Mouse (Mus musculus): ENCODE measurements around the gene Amz1.

Gene Amz1

DNA sequence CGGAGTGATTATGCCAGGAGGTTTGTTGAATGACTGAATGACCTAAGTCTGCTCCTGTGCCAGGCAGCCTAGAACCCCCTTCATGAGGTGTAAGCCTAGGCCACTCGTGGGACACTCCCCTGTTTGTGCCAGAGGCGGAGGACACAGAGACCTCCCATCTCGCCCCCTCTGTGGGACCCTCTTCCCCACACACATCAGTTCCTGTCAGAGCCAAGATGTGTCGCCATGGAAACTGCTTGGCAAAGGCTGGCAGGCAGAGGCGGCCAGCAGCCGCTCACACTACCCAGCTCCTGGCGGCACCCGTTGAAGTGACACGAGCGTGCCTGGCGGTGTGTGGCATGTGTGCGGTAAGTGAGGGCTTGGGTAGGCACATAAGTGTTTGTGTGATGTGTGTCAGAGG lies at the start of gene Amz1:
TSS of gene Amz1 (plus strand) at position 306 of the 400 bp plus-strand sequence.
- TF ChIP-seq GATA4 (IDR thresholded peaks at IDR 0.05; ENCODE audit: insufficient replicate concordance, low read length), result no peak

DNA sequence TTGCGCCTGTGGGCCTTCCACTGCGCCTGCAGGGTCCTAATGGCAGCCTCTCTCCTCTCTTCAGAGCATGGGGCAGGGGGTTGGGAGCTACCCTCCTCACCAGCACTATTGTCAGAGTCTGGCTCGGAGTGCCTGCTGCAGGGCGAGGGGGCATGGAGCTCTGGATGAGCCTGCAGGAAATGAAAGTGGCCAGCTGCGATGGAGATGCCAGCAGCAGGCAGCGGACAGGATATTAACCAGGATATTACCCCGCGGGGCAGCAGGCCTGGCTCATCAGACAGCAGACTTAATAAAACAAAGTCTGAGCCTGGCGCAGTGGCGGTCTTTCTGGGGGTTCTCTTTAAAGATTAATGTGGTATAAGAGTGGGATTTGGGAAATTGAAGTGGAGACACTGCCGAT lies 48.8 kb upstream of the Amz1 start:
- TF ChIP-seq GATA4 (IDR thresholded peaks at IDR 0.05; ENCODE audit: insufficient replicate concordance, low read length), result no peak

DNA sequence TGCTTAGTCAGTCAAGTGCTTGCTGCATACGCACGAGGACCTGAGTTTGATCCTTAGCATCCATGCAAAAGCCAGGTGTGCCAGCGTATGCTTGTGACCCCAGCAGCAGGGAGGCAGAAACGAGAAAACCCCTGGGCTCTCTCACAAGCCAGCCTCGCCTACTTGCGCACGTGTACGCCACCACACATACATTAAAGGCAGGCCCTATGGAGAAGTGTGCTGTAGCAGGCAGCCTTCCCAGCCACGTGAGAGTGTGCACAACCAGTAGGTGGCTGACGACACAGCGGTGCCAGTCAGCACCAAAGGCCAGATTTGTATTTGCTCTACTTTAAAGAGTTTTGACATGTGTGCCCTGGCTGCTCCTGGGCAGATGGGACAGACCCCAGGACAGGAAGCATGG lies 48.3 kb upstream of the Amz1 start:
- TF ChIP-seq GATA4 (IDR thresholded peaks at IDR 0.05; ENCODE audit: insufficient replicate concordance, low read length), result no peak

DNA sequence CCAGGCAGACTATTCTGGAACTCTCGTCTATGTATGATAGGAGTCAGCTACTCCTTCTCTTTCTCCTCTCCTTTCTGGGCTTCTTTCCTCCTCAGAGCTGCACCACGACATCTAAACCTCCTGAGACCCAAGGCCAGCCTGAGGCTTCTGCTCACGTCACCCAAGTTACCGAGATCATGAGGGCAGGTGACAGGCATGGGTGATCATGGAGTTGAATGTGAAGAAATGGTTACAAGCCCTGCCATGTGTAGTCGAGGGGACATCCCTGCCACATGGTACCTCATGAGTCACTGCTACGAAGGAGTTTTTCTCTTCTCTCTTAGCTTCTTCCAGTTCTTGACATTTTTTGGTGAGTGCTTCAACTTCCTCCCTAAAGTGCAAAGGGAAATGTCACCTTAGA lies 46.8 kb upstream of the Amz1 start:
- no peak for TF ChIP-seq GATA4 (IDR thresholded peaks at IDR 0.05; ENCODE audit: insufficient replicate concordance, low read length)

DNA sequence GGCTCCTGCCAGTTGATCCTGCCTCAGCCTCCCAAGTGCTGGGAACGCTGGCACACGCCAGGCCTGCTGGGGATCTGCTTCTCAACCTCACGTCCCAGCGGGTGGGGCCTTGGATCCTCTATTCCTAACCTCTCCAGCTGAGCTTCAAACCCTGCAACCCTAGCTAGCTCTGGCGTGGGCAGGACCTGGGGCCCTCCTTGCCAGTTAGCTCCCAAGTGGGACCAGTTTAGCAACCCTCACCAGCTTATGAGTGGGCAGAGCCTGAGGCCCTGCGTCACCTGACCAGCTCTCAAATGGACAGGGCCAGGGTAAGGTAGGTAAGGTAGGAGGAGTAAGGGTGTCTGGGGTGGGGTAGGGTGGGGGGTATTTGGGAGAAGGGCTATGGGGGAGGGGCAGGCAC lies 43.9 kb upstream of the Amz1 start:
- no peak for TF ChIP-seq GATA4 (IDR thresholded peaks at IDR 0.05; ENCODE audit: insufficient replicate concordance, low read length)

DNA sequence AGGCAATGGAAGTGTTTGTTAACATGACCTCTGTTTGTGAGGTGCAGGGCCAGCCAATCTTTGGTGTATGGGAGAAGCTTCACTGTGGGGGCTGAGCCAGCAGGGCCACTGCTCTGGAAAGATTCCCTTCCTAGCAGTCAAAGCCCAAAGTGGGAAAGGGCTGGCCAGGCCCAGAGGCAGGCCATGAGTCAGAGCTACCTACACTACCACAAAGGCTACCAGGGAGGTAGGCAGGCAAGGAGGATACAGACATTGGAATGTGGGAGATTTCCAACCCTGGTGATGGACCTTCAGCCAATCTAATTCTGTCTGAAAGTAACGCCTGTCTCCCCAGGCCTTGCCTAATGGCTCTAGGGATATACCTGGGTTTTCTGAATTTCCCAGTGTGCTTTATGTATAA lies 43.0 kb upstream of the Amz1 start:
- TF ChIP-seq GATA4 (IDR thresholded peaks at IDR 0.05; ENCODE audit: insufficient replicate concordance, low read length), result no peak

DNA sequence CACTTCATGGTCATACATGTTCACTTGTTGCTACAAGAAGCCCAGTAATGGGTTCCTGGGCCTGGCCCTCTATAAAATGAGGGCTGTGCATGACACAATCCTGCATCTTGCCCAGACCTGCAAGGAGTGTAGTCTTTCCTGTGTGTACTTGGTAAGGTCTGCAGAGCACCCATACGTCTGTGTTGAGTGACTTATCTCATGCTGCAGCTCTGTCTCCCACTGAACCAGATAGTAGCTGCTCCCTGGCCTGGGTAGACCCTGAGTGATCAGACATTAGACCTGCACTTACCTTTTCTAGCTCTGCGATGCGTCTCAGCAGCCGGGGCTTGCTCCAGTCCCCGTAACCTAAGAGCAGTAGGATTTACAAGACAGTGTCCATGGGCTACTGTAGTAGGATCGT lies 41.8 kb upstream of the Amz1 start:
- no peak for TF ChIP-seq GATA4 (IDR thresholded peaks at IDR 0.05; ENCODE audit: insufficient replicate concordance, low read length)

DNA sequence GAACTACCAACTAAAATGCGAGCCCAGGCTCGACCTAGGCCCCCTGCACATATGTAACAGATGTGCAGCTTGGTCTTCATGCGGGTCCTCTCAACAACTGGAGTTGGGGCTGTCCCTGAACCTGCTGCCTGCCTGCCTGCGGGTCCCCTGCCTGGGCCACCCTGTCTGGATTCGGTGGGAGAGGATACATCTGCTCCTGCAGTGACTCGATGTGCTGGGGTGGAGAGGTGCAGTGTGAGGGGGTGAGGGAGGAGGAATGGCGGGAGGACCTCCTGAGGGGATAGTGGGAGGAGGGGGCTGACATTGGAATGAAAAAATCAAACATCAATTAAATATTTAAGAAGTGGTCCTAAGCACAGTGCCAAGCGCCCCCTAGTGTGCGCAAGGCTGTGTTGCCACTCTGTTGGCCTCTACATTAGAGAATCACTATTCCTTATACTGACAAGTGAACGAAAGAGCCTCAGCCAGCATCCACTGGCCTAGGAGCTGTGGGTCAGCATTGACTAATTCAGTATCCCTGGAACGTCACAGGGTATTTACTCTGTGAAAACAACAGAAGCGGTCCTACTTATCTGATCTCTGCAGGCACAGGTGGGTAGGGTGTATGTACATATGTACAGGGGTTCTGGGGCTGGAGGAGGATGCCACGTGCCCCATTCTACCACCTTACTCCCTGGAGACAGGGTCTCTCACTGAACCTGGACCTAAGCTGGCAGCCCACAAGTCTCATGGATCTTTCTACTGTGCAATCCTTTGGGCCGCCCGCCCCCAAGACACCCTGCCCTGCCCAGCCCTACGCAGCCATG lies 39.4 kb upstream of the Amz1 start:
- TF ChIP-seq GATA4 (IDR thresholded peaks at IDR 0.05; ENCODE audit: insufficient replicate concordance, low read length), result no peak

DNA sequence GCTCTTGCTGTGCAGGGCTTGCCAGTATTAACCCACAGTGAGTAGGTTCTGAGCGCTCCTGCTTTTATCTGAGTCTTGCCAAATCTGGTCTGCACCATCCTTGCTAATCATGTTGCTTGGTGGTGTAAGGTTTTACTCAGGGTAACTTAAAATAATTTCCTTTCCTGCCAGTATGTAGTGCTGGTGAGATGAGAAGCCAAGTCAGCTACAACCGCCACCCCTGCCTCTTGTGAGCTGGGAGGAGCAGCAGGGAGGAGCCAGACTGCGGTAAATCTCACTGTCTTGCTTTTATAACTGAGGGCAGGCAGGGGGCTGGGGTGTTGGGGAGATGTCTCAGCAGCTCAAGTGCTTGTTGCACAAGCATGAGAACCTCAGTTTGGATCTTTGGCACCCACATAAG lies 35.5 kb upstream of the Amz1 start:
- TF ChIP-seq GATA4 (IDR thresholded peaks at IDR 0.05; ENCODE audit: insufficient replicate concordance, low read length), result no peak

DNA sequence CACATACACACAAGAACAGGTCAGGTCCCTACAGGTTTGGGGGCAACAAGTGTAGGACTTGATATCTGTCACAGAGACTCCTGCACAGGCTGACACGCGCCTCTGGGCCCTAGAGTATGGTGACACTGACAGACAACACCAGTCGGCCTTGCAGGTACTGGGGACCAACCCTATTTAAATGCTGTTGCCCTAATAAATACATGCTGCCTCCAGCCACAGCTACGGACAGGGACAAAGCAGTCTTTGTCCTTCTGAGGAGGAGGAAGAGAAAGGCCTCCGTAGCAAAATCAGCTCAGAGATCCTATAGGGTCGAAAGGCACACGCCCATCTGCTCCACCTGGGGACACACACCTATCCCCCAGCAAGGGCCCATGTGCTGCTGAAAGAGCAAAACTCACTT lies 27.9 kb upstream of the Amz1 start:
- TF ChIP-seq GATA4 (IDR thresholded peaks at IDR 0.05; ENCODE audit: insufficient replicate concordance, low read length), result no peak

DNA sequence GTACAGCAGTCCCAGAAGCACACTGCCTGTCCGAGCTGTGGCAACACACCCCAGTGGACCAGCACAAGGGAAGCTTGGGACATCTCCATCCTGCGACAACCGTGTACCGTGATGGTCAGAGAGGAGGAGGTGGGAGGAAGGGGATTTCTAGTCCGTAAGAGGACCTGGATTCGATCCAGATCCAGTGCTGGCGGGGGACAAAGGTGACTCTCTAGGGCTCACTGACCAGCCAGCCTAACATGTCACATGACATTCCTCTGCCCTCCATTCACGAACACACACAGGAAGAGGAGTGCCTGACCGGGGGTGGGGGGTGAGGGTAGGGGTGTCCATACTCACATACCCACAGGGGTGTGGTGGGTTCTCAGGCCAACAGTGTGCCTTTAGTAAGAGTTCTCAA lies 24.2 kb upstream of the Amz1 start:
- no peak for TF ChIP-seq GATA4 (IDR thresholded peaks at IDR 0.05; ENCODE audit: insufficient replicate concordance, low read length)

DNA sequence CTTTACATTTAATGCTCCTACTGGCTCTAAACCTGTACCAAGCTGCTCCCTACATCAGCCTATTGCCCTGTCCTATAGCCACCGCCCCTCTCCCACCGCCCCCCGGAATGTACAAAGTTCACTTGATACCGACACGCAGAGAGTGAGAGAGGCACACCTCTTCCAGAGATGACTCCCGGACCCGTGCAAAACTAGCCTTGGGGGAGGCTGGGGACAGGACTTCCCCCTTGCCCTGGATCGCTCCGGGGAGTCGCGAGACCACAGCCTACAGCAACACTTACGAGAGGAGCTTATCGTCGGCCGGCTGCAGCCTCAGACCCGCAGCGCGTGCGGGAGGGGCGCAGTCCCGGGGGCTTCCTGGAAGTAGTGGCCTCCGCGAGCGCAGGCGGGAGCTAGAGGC lies 22.3 kb upstream of the Amz1 start:
- TF ChIP-seq GATA4 (IDR thresholded peaks at IDR 0.05; ENCODE audit: insufficient replicate concordance, low read length), result no peak

DNA sequence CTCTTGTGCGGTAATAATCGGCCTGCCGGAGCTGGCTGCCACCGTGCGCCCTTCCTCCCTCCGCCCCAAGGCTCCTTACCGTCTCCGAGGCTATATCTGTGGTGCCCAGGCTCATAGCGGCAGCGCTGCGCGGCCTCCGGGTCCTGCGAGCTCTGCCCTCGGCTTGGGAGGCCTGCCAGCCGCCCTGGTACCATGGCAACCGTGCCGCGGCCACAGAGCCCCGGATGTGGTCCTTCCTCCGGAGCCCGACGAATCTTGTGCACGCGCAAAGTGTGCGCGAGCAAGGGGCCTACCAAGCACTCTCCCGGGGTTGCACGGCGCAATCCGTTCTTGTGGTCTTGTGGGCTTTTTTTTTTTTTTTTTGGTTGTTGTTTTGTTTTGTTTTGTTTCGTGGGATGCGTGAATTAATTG lies 21.8 kb upstream of the Amz1 start, which contains the start of gene Iqce:
TSS of gene Iqce (minus strand) at position 276 of the 411 bp plus-strand sequence.
- peak; percentile 35; the same call in 1 of the 2 replicates for TF ChIP-seq GATA4 (IDR thresholded peaks at IDR 0.05; ENCODE audit: insufficient replicate concordance, low read length)

DNA sequence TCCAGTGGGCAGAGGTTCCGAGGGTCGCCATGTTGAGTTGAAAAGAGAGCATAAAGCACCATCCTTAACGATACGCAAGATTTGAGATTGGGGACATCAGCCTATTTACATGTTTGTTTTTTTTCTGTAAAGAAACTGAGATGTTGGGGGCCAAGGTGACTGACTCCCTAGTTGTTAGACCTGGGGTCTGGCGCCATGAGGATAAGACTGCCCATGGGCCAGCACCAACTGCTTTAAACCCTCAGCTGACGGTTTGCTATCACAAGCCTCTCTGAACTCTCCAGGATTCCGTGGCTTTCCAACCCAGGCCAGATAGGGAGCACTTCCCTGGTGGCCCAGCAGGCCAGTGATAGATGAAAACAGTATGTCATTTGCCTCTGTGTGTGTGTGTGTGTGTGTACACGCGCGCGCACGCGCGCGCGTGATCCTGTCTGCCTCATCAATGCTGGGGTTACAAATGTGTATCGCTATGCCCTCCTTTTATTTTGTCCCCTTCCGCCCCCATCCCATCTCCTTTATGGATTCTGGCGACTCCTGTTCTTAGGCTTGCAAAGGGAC lies 21.2 kb upstream of the Amz1 start:
- TF ChIP-seq GATA4 (IDR thresholded peaks at IDR 0.05; ENCODE audit: insufficient replicate concordance, low read length), result no peak

DNA sequence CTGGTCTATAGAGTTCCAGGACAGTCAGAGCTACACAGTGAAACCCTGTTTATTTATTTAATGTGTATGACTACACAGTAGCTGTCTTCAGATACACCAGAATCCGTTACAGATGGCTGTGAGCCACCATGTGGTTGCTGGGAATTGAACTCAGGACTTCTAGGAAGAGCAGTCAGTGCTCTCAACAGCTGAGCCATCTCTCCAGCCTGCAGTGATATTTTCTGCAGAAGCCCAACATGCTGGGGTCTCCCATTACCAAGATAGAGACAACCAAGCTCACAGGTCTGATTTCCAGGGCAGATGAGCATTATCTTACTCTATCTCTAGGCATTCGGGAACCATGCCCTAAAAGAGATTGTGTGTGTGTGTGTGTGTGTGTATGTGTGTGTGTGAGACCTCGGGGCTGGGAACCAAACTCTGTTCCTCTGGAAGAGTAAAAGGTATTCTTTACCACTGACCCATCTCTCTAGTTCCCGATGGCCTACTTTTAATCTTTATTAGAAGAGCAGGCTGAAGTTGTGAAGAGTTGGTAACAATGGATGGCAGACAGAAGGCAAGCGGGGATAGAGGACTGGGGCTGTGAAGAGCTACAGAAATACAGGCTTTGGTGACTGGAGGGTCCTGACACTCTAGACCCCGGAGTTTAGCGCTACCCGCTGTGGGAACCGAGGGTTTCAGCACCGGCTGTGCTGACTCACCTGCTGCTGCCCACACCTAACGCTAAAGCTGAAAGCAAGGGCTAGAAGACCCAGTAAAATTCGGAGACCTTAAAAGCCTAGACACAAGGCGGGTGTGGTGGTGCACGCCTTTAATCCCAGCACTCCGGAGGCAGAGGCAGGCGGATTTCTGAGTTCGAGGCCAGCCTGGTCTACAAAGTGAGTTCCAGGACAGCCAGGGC lies 20.2 kb upstream of the Amz1 start:
- no peak for TF ChIP-seq GATA4 (IDR thresholded peaks at IDR 0.05; ENCODE audit: insufficient replicate concordance, low read length)

Data from liver, adult (tissue).